Mouse (Mus musculus) cerebellum, postnatal 10 days (tissue): Measurements from ENCODE around the gene Oxgr1.
A peak's percentile ranks its signal among the peaks of the same experiment; 100 is the strongest.
"Not testable (repeated sequence)": the region's sequence is repeated elsewhere in the genome, so short reads cannot be mapped to it uniquely, and the experiment has no call there.

Experiments
- DNase-seq, 2 experiments: peaks; one replicate each; pipeline ENCODE4 v3.0.0; 2021; ENCODE audit warnings: mixed read lengths in 2 of 2

Gene Oxgr1

DNA sequence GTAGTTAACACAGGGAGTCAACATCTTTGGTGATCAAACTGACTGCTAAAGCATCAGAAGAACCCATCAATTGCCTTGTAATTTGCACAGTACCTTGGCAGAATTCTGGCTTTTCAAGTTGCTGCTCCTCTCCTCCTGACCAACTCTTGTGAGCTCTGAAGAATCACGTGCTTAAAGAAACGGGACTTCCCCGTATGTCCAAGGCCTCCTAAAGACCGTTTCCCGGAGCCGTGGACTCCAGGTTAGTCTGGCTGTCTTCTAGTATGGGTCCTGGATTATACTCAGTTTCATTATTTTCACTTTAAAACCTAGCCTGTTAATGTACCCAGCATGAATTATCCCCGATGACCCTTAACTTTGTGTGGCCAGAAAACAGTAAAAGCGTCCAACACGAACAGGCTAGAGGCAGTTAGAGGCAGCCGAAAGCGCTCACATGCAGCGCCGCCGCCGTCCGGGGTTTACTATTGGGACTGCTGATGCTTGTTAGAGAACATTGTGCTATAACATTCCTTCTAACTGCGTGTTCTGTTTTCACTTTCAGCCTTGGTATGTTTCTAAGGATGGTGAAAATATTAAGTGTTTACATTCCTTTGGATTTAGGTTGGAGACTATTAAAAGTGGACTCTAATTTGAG lies at the start of gene Oxgr1:
TSS of gene Oxgr1 (minus strand) at position 249 of the 634 bp plus-strand sequence.
- no peak for DNase-seq

DNA sequence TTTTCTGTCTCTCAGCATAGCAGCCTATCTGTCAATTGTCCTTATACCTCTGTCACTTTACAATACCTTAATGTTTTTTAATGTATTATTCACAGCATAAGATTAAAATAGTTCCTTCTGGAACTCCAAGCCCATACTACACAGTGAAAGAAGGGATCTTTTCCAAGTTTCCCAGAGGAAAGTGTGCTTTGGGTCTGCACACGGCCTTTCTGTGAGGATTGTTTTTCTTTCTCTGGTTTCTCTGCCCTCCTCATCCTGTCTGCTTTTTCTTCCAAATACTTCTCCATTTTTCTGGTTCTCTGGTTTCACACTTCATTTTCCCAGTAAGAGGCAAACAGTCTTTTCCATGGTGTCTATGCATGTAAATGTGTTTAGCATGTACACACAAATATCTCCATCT lies 48.2 kb upstream of the Oxgr1 start:
- DNase-seq = no peak

DNA sequence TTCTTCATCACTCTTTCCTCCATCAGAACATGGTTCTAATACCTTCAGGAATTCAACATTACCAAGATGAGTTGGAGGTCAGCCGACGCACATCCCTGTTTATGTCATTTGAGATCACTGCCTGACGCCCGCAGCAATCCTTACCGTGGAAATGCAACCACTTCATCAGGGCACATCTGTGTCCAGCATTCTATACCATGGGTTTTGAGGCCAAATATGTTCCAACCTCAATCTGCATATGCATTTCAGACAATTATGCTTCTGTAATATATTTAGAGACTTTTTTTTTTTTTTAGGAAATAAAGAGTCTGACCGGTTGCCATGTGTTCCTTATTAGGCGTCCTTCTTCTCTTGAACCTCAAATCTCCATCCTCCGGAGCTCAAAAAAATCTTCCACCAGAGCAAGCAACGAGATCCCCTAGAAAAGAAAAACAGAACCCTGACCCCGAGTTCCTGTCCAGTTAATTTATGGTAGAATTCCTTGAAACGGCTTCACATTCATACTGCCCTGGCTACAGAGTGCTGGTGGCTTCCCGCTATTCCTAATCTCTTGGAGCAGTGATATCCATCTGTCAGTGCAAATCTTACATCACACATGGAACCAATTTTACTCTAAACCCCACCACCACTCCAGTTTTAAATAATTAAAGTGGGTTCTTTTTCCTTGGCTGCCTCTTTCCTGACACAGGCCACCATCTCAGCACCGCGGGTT lies 47.6 kb upstream of the Oxgr1 start:
- peak; percentile 23 to 41 for DNase-seq

DNA sequence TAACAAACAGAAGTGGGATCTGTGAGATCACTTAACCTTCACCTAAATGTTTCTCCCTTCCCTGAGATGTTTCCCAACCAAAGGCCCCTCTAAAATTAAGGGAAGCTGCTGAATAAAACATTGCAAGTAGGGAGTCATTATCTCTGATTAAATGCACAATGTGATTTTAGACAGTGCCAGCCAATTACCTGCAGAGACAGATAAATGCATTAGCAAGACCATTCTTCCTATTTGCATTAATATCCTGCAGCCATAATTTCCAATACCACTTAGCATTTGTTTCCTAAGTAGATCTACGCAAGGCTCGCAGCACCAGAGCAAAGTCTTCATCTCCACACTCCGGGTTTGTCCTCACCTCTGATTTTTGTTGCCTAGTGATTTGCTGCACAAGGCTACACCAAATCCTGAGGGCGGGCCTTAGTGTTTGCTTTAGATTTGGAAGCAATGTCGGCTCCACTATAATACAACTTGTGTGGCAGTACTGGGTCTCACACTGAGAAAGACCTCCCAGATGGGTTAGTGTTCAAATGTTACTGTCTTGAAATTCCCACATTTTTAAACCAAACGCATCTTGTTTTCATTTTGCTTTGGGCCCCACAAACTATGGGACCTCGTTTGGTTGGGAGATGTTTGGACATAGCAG lies 46.9 kb upstream of the Oxgr1 start:
- no peak for DNase-seq

DNA sequence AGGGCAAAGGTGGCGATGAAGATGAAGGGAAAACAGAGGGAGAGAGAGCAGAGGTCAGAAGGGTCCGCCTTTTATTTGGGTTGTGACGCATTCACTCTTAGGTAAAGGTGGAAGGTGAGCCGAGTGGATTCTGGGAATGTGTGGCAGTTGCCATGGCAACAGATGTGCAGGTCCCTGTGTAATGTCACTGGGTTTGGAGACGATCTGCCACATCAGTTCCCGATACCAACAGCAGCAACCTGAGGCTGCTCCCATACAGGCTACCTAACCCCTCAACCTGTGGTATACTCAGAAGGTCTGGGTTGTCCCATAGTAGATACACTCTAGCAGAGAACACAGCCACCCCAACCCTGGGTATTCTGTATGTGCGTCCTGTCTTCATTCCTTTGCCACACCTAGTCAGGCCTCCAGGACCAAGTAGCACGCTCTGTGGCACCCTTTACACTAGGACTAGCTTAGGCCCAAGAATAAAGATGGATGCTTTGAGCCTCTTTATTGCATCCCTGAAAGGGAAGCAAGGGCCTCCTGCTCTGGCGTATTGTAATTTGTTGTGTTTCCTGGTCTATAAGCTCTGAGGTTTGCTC lies 41.9 kb upstream of the Oxgr1 start:
- no peak for DNase-seq

DNA sequence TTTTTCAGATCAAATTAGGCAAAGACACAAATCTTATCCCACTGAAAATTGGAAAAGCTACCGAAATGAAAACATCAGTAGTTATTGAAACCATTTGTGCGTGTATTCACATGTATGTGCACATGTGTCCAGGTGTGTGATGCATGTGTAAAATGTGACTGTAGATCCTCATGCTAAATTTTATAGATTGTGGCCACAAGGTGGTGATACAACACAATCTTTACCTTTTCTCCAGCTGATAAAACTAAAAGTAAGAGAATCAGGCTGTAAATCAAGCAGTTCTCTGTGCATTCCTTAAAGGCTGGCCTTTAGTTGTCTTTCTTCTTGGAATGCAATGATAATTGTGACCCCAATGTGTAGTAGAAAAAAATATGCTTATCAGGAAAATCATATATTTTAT lies 34.0 kb upstream of the Oxgr1 start:
- peak; percentile 55 to 68 for DNase-seq

DNA sequence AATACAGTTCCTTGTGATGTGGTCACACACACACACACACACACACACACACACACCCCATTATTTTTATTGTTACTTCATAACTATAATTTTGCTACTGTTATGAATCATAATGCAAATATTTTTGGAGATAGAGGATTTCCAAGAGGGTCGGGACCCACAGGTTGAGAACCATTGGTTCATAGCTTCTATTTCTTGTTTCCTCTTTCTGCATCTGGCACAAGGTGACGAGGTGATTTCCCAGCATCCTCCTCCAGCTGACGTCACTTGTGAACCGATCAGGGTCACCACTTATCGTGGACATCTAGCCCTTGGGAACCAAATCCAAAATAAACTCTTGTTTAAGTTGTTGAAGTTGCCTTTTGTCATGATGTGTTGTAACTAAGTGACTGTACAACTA lies 33.5 kb upstream of the Oxgr1 start:
- DNase-seq = no peak

DNA sequence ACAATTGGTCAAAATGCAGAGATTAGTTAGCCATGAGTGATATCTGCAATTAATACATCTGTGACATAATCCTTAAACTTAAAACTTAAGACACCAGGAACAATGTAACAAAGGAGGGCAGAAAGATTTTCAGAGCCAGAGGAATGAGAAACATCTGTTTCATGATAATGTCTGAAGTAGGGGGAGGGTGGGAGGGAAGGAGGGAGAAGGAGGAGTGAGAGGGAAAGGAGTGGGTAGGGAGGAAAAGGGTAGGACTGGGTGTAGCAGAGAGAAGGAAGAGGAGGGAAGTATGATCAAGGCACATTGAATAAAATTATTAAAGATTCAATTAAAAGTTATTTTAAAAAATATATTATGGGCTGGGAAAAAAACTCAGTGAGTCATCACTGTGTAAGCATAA lies 32.0 kb upstream of the Oxgr1 start:
- no peak for DNase-seq

DNA sequence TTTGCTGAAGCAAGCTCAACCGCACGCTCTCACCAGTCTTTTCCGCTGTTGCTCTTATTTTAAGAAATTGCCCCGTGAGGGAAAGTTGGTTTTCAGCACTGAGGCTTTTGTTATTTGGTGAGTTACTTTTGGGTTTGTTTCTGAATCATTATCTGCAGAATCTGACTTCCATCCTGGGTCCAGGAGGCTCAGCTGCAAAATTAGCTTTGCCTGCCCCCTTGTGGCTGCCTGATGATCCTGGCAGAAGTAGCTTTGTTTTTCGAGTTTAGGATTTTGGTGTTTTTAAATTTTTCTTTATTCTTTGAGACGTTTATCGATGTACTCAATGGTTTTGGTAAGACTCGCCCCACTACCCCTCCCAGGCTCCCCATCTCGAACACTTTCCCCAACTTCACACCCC lies 18.9 kb upstream of the Oxgr1 start:
- peak; percentile 88 to 90 for DNase-seq

DNA sequence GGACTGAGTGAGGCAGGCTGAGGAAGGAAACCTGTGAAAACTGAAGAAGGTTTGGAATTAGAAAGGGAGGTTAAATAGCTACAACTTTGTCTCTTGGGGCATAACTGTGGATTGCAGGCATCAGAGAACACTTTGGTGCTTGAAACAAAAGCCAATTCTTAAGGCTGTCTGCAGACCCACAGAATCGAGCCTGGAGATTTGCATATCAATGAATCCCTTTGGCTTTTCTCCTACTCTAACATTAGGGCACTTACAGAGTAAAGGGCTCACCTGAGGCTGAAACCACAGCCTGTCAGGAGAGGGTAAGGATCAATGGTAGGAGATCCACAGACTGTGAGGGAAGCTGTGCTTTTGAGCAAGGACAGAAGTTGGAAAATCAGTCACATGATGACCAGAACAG lies 8.8 kb downstream of the Oxgr1 start:
- DNase-seq = no peak

DNA sequence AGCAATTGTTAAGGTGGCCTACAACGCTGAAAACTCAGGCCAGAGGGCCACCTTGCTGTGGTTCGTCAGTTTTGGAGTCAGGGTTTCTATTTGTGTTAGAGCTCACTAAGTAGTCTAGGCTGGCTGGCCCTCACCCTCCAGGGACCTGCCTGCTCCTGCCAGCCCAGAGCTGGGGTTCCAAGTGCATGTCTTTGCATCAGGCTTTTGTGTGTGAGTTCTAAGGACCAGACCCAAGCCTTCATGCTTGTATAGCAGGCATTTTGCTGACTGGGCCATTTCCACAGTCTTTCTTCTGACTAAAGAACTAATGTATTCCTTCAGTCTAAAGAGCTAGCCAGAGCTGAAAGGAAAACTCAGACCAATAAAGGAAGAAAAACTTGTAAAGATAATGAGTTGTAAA lies 22.3 kb downstream of the Oxgr1 start:
- DNase-seq = no peak

DNA sequence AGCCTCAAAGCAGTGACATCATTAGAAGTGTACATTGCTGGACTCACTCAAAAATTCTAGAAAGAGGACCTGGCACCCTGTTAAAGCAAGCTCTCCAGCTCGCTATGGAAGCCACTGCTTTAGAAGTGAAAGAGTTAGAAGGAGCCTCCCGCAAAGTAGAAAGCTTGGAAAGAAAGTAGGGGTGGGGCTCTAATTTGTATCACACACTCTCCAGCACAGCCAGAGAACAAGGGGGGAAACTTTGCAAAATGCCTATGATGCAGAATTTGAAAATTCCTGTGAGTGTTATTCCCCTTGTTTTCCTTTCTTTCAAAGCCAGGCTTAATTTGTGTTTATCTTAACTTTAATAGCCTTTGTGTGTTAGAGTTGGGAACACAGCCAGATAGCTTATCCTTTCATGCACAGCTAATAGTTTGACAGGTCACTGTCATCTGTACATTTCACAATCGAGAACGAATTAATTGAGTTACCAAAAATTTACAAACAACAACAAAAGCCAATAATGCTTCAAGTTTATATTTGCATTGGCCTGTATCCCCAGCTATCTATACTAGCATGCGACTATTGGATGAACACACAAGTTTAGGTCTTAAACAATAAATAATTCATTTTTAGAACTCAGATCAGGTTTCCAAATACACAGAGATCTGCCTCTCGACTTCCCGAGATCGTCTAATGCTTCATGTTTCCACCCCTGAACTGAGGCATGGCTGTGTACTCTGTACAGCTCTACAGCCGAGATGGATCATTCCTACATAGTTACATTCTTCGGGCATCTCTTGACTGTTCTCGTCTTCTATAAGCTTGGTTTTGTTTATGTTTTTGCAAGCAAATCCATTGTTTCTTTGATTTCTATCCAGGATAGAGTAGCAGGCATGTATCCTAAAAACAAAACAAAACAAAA lies 32.0 kb downstream of the Oxgr1 start:
- no peak for DNase-seq

DNA sequence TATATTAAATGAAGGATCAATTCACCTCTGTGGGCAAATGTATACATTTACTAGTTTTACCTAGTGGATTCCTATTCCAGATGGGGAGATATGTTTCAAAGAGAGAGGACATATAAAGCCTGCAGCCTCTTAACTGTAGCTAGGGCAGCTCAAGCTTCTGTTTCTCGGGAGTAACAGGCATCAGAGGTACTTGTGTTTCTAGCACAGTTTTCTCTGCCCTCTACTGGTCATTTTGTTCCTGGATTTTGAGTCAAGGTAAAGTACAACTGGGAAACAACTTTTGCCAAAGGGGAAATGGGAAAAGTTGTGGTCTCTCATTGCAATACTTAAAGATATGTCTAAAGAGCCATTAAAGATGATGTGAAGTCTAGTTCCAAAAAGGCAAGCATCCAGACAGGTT lies 37.1 kb downstream of the Oxgr1 start:
- peak; percentile 25 to 69 for DNase-seq

DNA sequence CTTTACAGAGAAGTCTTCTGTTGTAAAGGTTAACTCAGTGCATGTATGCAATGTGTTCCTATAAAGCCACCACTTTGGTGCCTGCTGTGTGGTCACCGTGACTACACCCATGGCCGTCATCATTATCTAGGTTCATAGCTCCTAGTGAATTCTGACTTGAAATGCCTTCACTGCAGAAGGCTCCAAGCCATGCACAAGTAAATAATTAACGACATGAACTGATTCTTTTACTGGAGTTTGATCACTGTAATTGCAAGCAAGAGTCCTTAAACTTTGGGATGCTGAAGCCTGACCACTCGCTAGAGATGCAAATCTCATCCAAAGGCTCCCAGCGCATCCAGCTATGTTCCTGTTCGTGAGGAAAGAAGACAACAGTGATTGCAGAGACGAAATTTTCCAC lies 38.6 kb downstream of the Oxgr1 start:
- DNase-seq = no peak

DNA sequence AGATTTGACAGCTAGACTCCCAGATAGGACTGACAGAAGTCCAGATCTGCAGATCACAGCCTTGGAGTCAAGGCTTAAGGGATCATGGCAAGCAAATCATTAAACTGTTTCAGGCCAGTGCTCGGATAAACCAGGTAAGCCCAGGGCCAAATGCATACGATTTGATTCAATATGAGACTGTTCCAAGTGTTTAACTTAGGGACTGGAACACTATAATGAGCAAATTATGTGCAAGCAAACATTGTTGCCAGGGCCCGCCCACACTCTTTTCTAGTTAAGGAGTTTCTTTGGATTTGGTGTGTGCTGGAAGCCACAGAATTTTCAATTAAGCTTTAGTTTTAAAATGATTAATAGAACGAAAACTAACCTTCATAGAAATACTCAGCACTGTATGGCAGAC lies 39.6 kb downstream of the Oxgr1 start:
- no peak for DNase-seq

DNA sequence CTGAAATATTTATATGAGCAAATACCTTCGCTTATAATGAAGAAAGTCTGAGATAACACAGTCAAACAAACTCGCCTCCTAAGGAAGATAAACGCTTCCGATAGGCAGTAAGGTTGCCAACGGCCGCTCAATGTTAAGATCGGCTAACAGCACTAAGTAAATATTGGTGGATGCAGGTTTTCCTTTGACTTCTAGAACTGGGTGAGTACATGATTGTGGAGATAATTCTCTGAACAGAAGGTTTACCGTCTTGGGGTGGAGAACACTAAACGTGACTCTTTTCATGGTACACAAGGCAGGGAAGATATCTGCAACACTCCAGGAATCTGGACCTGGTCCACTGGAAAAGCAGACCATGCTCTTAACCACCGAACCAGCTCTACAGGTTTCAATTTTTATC lies 52.6 kb downstream of the Oxgr1 start:
- no peak for DNase-seq

DNA sequence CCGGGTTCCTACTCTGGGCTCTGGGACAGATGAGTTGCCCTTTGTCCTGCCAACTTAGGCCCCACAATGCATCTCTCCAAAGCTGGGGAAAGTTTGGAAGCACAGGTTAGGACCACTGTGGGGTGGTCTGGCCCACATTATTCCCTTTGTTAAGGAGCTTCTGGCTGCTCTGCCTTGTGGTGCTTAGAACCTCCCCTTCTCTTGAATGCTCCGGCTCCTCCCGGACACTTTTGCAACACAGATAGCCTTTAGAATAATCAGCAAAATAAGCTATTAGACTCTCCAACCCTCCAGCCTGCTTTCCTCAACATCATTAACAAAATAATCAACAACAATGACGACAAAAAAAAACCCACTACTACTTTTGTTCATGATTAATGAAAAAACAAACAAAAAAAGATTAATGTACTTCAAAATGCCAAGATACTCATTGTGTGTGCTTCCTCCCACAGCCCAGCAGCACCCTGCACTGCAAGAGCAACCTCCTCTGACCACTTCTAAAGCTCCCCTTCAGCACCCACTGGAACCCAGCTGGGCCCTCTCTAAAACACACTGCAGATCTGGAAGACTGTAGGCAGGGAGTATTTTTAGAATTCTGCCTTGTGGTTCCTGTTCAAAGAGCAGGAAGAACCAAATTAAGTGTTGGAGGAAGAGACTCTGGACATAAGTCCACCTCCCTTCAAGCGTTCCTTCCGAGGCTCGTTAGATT lies 53.1 kb downstream of the Oxgr1 start:
- no peak for DNase-seq

DNA sequence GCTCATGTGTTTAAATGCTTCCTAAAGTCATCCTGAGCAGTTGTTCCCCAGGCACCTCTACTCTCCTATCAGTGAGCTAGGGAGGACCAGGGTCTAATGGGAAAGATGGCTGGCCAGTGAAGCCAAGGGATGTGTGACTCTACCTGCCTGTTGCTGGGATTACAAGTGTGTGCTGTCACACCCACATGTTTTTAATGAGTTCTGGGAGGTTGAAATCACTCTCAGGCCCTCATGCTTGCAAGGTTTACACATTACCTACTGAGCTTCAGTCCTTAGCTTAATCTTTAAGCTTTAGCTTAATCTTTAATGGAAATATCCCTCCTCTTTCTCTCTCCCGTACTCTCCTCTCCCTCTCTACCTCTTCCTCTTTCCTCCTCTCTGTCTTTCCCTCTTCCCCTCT lies 55.0 kb downstream of the Oxgr1 start:
- no peak for DNase-seq

DNA sequence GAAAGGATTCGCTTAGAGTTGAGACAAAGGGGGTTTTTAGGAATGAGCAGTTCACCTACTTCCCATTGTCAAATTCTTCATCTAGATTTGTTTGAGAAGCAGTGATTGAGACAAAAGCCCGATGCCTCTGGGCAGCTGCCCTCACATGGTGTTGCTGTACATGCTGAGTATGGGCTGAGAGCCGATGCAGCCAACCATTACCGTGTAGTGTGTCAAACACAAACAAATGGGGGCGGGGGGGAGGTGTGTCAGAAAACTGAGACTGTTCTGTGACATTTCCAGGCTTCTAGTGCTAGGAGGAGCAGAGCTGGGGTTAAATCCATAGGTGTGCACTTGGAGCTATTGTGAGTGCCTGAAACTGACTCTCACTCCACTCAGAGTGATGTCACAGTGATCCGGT lies 55.5 kb downstream of the Oxgr1 start:
- DNase-seq = no peak

DNA sequence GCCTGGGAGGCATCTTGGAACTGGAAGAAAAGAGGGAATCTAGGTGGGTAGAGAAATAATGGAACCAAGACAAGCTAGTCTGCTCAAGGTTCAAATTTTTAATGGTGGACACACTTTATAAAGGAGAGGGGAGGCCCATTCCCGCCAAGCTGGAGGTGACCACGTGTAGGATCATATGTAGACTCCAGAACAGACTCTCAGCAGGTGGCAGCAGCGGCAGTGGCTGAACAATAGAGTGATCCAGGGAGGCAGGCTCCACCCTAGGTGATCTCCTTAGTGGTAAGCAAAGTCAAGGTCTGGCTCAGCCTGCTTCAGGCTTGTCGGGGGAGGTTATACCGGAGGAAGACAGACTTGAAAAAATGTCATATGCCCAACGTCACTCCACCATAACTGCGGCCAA lies 55.9 kb downstream of the Oxgr1 start:
- DNase-seq = not testable (repeated sequence)

DNA sequence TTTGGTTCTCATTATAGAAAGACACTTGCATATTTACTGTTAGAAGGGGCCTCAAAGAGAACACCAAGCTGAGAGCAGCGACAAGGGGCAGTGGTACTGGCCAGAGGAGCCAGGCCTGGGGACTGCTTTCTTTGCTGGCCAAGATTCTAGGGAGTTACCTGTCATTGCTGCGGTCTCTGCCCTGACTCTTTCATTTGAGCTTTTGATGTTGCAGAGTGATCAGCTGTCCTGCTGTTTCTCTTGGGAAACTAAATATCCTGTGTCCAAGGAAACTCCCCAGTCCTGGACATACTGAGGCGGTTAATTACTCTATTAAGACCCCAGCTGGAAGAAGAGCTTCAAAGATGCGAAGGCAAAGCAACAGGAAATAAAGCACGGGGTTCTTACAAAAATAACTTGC lies 60.9 kb downstream of the Oxgr1 start:
- no peak for DNase-seq

DNA sequence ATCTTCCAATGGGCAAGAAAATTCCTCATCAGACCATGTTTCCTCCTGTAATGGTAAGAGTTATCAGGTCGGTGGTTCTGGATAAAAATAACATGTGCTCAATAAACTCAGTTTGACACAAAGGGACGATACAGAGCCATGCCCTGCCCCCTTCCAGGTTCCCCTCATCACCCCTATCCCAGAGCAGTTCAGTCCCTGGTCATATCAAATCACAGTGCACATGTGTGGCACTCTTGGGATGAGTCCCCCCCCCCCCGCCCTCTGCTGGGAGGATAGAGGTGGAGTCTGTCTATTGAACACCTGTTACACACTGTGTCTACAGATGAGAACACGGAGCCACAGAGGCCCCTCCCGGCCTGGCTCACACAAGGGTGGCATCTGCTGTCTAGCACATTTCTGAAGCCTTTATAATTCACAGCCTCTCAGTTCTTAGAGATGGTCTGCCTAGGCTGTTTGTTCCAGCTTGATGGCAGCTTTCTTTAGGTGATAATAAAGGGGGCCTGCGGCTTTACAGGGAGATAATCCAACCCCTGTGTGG lies 61.5 kb downstream of the Oxgr1 start:
- DNase-seq = peak; percentile 32 to 44
